Mouse (Mus musculus): ENCODE measurements around the gene Slu7. TPM values are rescaled to one million over a fixed set of nuclear protein-coding genes. Genes with fewer than 3 reads are reported as not detected.

The Slu7 gene
- total RNA-seq, 2 experiments from 2014 or later: 25.9 to 77.7 TPM

- no peak for ATAC-seq (ENCODE audit: poor library complexity, severe bottlenecking)
These were observed 49.7 kb downstream of the Slu7 start for GRCm38 (mm10) chr11:43483122-43483792.

GRCm38 (mm10) chr11:43484057-43484456 lies 50.5 kb downstream of the Slu7 start:
- no peak for ATAC-seq (ENCODE audit: poor library complexity, severe bottlenecking)

GRCm38 (mm10) chr11:43484652-43485051 lies 51.1 kb downstream of the Slu7 start:
- no peak for ATAC-seq (ENCODE audit: poor library complexity, severe bottlenecking)

DNA sequence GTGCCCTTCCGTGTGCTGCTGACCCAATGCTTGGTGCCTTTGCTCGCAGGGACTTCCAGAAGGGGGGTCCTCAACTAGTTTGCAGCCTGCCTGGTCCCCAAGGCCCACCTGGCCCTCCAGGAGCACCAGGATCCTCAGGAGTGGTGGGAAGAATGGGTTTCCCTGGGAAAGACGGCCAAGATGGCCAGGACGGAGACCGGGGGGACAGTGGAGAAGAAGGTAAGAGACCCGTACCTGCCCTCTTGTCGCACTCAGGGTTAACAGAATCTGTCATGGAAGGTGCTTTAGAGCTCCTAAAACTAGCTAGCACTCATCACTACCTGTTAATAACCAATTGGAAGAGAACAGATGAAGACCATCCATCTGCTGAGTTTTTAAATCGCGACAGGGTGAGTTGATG lies 52.3 kb downstream of the Slu7 start:
- ATAC-seq (ENCODE audit: poor library complexity, severe bottlenecking): no peak

DNA sequence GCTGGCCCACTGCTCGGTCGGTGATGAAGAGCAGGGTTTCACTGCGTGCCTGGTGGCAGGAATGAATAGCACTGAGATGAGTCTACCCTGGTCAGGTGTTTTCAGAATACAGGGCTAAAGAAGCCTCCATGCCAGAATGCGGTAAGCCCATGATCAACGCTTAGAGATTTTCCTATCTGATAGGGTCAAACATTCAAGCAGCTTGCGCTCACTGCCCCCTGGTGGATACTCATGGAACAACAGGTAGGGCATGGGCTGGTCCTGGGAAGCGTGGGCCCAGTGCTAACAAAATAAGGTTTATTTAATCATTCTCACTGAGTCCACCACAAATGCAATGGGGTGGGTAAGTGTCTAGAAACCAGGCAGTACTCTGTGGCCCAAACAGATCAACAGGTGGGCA lies 59.1 kb downstream of the Slu7 start:
- ATAC-seq (ENCODE audit: poor library complexity, severe bottlenecking): peak; percentile 82

- peak; percentile 79 for ATAC-seq (ENCODE audit: poor library complexity, severe bottlenecking)
These were observed 60.4 kb downstream of the Slu7 start for GRCm38 (mm10) chr11:43493815-43494409.

GRCm38 (mm10) chr11:43495037-43495436 lies 61.5 kb downstream of the Slu7 start:
- no peak for ATAC-seq (ENCODE audit: poor library complexity, severe bottlenecking)

DNA sequence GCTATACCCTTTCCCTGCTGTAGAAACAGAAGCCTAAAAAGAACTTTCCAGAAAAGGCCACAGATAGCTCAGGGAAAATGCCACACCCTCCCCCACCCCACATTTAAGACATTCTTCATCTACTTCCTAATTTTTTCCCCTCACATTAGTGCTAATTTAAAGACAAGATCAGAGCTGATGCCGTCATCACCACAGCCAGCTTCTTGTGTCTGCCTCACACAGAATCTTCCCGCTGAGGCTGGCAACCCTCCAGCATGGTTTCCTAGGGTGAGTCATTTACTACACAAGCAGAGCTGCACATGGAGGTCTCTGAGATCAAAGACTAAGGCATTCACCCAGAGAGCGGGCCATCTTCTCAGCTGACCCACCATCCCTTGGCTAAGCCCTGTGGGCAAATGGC lies 62.0 kb downstream of the Slu7 start:
- no peak for ATAC-seq (ENCODE audit: poor library complexity, severe bottlenecking)

Other genes with a start within 250 kb of the Slu7 start
- 49.1 and 49.6 TPM in 2 replicates for gene Pttg1, start 7.5 kb upstream of the Slu7 start, total RNA-seq (2015)
- 40.5 and 44.4 TPM in 2 replicates for gene Pttg1, start 7.5 kb upstream of the Slu7 start, total RNA-seq (2017)
- not detected in 2 replicates for gene C1qtnf2, start 40.5 kb downstream of the Slu7 start, total RNA-seq (2015)
- not detected in 2 replicates for gene C1qtnf2, start 40.5 kb downstream of the Slu7 start, total RNA-seq (2017)
- not detected in 2 replicates for gene Ccnjl, start 95.0 kb downstream of the Slu7 start, total RNA-seq (2015)
- gene Ccnjl, start 95.0 kb downstream of the Slu7 start, total RNA-seq (2017): not detected in 2 replicates
- not detected in 2 replicates for gene 4933415A04Rik, start 153.3 kb downstream of the Slu7 start, total RNA-seq (2015)
- gene 4933415A04Rik, start 153.3 kb downstream of the Slu7 start, total RNA-seq (2017): not detected in 2 replicates
- not detected in 2 replicates for gene Fabp6, start 167.8 kb downstream of the Slu7 start, total RNA-seq (2015)
- gene Fabp6, start 167.8 kb downstream of the Slu7 start, total RNA-seq (2017): not detected in 2 replicates
- 28.9 and 29.2 TPM in 2 replicates for gene Pwwp2a, start 248.3 kb downstream of the Slu7 start, total RNA-seq (2015)
- gene Pwwp2a, start 248.3 kb downstream of the Slu7 start, total RNA-seq (2017): 21.5 and 21.9 TPM in 2 replicates

Measured in megakaryocyte, adult 5-6 weeks (primary cell).